Mouse (Mus musculus) spleen, adult 2 months (tissue): ENCODE results near the gene P2rx6.

Experiments used
- CTCF ChIP-seq: fragments of 200-500 bp; IDR thresholded peaks from 2 replicates; pipeline ENCODE4 v1.5.1; 2011; ENCODE audit warnings: mild to moderate bottlenecking, inconsistent platforms; ENCODE audit not compliant: insufficient read depth, insufficient read length, insufficient replicate concordance; ENCODE audit errors: extremely low read depth
- POLR2A ChIP-seq: fragments of 200-500 bp; IDR thresholded peaks from 2 replicates; pipeline ENCODE4 v1.6.1; 2011; ENCODE audit warnings: low read depth, low read length, inconsistent platforms

DNA sequence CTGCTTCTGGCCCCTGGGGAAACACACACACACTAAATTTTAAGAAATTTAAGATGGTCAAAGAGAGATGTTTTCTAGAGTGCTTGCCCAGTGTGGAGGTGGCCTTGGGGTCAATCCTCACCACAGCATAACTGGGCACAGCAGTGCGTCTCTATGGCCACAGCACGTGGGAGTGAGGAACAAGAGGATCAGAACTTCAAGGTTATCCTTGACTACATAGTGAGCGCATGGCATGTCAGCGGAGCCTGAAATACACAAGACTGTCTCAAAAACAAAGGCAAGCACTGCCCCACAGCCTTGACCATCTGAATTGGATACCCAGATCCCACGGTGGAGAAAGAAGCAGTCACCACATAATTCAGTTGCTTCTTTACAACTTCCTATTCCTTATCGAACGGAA, 22.9 kb downstream of the P2rx6 start:
- TF ChIP-seq POLR2A: no peak
- TF ChIP-seq CTCF: no peak
